Mouse (Mus musculus) ES-Bruce4 (cell line): ENCODE results near the gene Iqgap3. TPM values are rescaled to one million over a fixed set of nuclear protein-coding genes. Genes with fewer than 3 reads are reported as not detected.
A peak's percentile ranks its signal among the peaks of the same experiment; 100 is the strongest.

Experiments
- H3K27ac ChIP-seq: 2 replicates; pipeline ENCODE4 v1.5.1; 2012; ENCODE audit warnings: low read length, inconsistent platforms; ENCODE audit not compliant: insufficient read depth
- H3K27me3 ChIP-seq: 2 replicates; pipeline ENCODE4 v1.6.1; 2012; ENCODE audit warnings: mild to moderate bottlenecking, low read length, inconsistent platforms; ENCODE audit not compliant: control insufficient read depth, poor library complexity, insufficient read depth, severe bottlenecking
- H3K36me3 ChIP-seq: 2 replicates; pipeline ENCODE4 v1.6.1; 2012; ENCODE audit warnings: inconsistent platforms, mild to moderate bottlenecking, low read length, moderate library complexity; ENCODE audit not compliant: control insufficient read depth, poor library complexity, insufficient read depth, severe bottlenecking
- H3K4me1 ChIP-seq: one replicate; pipeline ENCODE4 v1.8.1; 2011; ENCODE audit warnings: low read length; ENCODE audit not compliant: control insufficient read depth, insufficient read depth
- H3K4me3 ChIP-seq: 2 replicates; pipeline ENCODE4 v1.5.1; 2011; ENCODE audit warnings: low read depth, mild to moderate bottlenecking, low read length
- H3K9ac ChIP-seq: 2 replicates; pipeline ENCODE4 v1.6.1; 2012; ENCODE audit warnings: low read depth, mild to moderate bottlenecking, inconsistent platforms; ENCODE audit not compliant: poor library complexity, severe bottlenecking
- H3K9me3 ChIP-seq: replicated peaks from 2 replicates; pipeline ENCODE4 v1.6.1; 2012; ENCODE audit warnings: mild to moderate bottlenecking, low read length, inconsistent platforms; ENCODE audit not compliant: control insufficient read depth, poor library complexity, insufficient read depth, severe bottlenecking
- CTCF ChIP-seq: IDR thresholded peaks from one replicate; pipeline ENCODE4 v1.8.1; 2011; ENCODE audit warnings: low read depth, low read length
- EP300 ChIP-seq: IDR thresholded peaks from 2 replicates; pipeline ENCODE4 v1.6.1; 2011; ENCODE audit warnings: low read depth, low read length; ENCODE audit not compliant: insufficient read depth
- POLR2A ChIP-seq: IDR thresholded peaks from one replicate; pipeline ENCODE4 v1.8.1; 2011; ENCODE audit warnings: low read length; ENCODE audit not compliant: insufficient read depth
- polyA plus RNA-seq: library from polyadenylated mRNA; stranded (reverse); fragments of >200 nt; gene quantifications from 2 replicates; pipeline ENCODE4 v1.2.4, GENCODE M21; 2011; ENCODE audit warnings: low read depth; ENCODE audit not compliant: missing spikeins, insufficient read depth, insufficient read length

Iqgap3 gene
- polyA plus RNA-seq, 1 experiment, result 30.9 TPM

GRCm38 (mm10) chr3:88136945-88137494 lies 55.2 kb downstream of the Iqgap3 start:
- H3K4me3 ChIP-seq, result no peak overlapping the region
- no peak overlapping the region for H3K27ac ChIP-seq

GRCm38 (mm10) chr3:88137821-88138220 lies 56.0 kb downstream of the Iqgap3 start:
- Histone ChIP-seq H3K4me3 (peak overlapping the region; percentile 49), H3K4me1 (peaks cover 7% of the 10 kb centered on the region), H3K9ac (peak overlapping the region; percentile 66; the same call in 1 of the 2 replicates), H3K36me3 (no peaks in the 10 kb centered on the region), H3K27ac (no peak overlapping the region), H3K27me3 (no peaks in the 10 kb centered on the region), H3K9me3 (no peaks in the 10 kb centered on the region)
- no peak for TF ChIP-seq EP300
- no peak for TF ChIP-seq CTCF
- TF ChIP-seq POLR2A, result no peak

More at GRCm38 (mm10) chr3:88136945-88137494, 55.2 kb downstream of the Iqgap3 start:
- Histone ChIP-seq H3K27me3 (no peaks in the 10 kb centered on the region), H3K36me3 (no peaks in the 10 kb centered on the region), H3K9me3 (no peaks in the 10 kb centered on the region), H3K9ac (no peak overlapping the region), H3K4me1 (peaks cover 7% of the 10 kb centered on the region)
- TF ChIP-seq POLR2A (no peak), EP300 (no peak), CTCF (no peak)

- Histone ChIP-seq H3K4me1 (peaks cover 7% of the 10 kb centered on the region), H3K27ac (no peak overlapping the region)
These were observed 56.8 kb downstream of the Iqgap3 start for GRCm38 (mm10) chr3:88138336-88139242.

GRCm38 (mm10) chr3:88139243-88140177 lies 57.7 kb downstream of the Iqgap3 start:
- Histone ChIP-seq H3K27ac (no peak overlapping the region), H3K4me1 (peaks cover 8% of the 10 kb centered on the region), H3K4me3 (peak overlapping the region; percentile 49), H3K27me3 (no peaks in the 10 kb centered on the region), H3K9me3 (no peaks in the 10 kb centered on the region), H3K36me3 (no peaks in the 10 kb centered on the region), H3K9ac (peak overlapping the region; percentile 66)
- no peak for TF ChIP-seq POLR2A
- no peak for TF ChIP-seq CTCF
- no peak for TF ChIP-seq EP300

More at GRCm38 (mm10) chr3:88138336-88139242, 56.8 kb downstream of the Iqgap3 start:
- Histone ChIP-seq H3K9me3 (no peaks in the 10 kb centered on the region), H3K36me3 (no peaks in the 10 kb centered on the region), H3K27me3 (no peaks in the 10 kb centered on the region), H3K4me3 (peak overlapping the region; percentile 49), H3K9ac (peak overlapping the region; percentile 66)
- no peak for TF ChIP-seq CTCF
- TF ChIP-seq EP300, result peak; percentile 72; the same call in 1 of the 2 replicates

GRCm38 (mm10) chr3:88140178-88140902 lies 58.6 kb downstream of the Iqgap3 start:
- Histone ChIP-seq H3K4me1 (peaks cover 12% of the 10 kb centered on the region), H3K4me3 (no peak overlapping the region), H3K36me3 (no peaks in the 10 kb centered on the region), H3K27ac (no peak overlapping the region), H3K9ac (no peak overlapping the region), H3K27me3 (no peaks in the 10 kb centered on the region), H3K9me3 (no peaks in the 10 kb centered on the region)
- TF ChIP-seq CTCF (no peak), EP300 (no peak), POLR2A (no peak)
